Mouse (Mus musculus) midbrain, embryonic 12.5 days (tissue): ENCODE results near the gene Coq2. TPM values are rescaled to one million over a fixed set of nuclear protein-coding genes. Genes with fewer than 3 reads are reported as not detected.

Experiments
- ATAC-seq: fragments of 200-750 bp; cut with Nextera tagmentation; 2 replicates; pipeline ENCODE4 v1.8.0; 2017; ENCODE audit warnings: low read depth, moderate TSS enrichment, moderate library complexity; ENCODE audit not compliant: low FRiP score
- H3K27ac ChIP-seq: fragments of 300-500 bp; sonication (generic); replicated peaks from 2 replicates; pipeline ENCODE4 v1.5.1; 2016; ENCODE audit warnings: mild to moderate bottlenecking
- H3K27me3 ChIP-seq: fragments of 300-500 bp; sonication (generic); 2 replicates; pipeline ENCODE4 v1.6.1; 2016; ENCODE audit warnings: mild to moderate bottlenecking
- H3K36me3 ChIP-seq: fragments of 300-500 bp; sonication (generic); 2 replicates; pipeline ENCODE4 v1.6.1; 2016
- H3K4me1 ChIP-seq: fragments of 300-500 bp; sonication (generic); 2 replicates; pipeline ENCODE4 v1.6.1; 2016
- H3K4me2 ChIP-seq: fragments of 300-500 bp; sonication (generic); replicated peaks from 2 replicates; pipeline ENCODE4 v1.6.1; 2016; ENCODE audit warnings: mild to moderate bottlenecking, moderate library complexity
- H3K4me3 ChIP-seq: fragments of 300-500 bp; sonication (generic); 2 replicates; pipeline ENCODE4 v1.5.1; 2016; ENCODE audit warnings: mild to moderate bottlenecking
- H3K9ac ChIP-seq: fragments of 300-500 bp; sonication (generic); replicated peaks from 2 replicates; pipeline ENCODE4 v1.6.1; 2016; ENCODE audit warnings: mild to moderate bottlenecking, moderate library complexity
- H3K9me3 ChIP-seq: fragments of 300-500 bp; sonication (generic); 2 replicates; pipeline ENCODE4 v1.6.1; 2016; ENCODE audit warnings: mild to moderate bottlenecking
- WGBS: fragments of 180-500 bp; shearing (Covaris S2); methylation state at CpG from one replicate; pipeline ENCODE4 v1.1.7; 2016; 5-methylcytosine and 5-hydroxymethylcytosine counted together
- polyA plus RNA-seq: library from polyadenylated mRNA; unstranded; fragments of >200 nt; fragmentation: Nextera tagmentation; extraction: Ambion mirVana; gene quantifications from 2 replicates; pipeline ENCODE4 v1.2.1, GENCODE M21; 2016

Coq2 gene
- polyA plus RNA-seq, 1 experiment from 2014 or later, result 48.0 TPM

GRCm38 (mm10) chr5:100634885-100635478 lies 40.0 kb downstream of the Coq2 start:
- H3K9me3 ChIP-seq, result no peaks in the 10 kb centered on the region
- H3K4me3 ChIP-seq, result no peak overlapping the region
- no peak for ATAC-seq
- H3K36me3 ChIP-seq, result no peaks in the 10 kb centered on the region
- H3K9ac ChIP-seq, result no peak overlapping the region
- no peak overlapping the region for H3K27ac ChIP-seq
- H3K4me1 ChIP-seq, result no peaks in the 10 kb centered on the region
- no peak overlapping the region for H3K4me2 ChIP-seq
- 91% methylated on average over 6 of the region's 8 CpGs for WGBS
- no peaks in the 10 kb centered on the region for H3K27me3 ChIP-seq

- H3K9ac ChIP-seq, result no peak overlapping the region
- WGBS, result 93% methylated on average over 8 of the region's 8 CpGs
Measured at GRCm38 (mm10) chr5:100632540-100633129, 42.3 kb downstream of the Coq2 start.

GRCm38 (mm10) chr5:100628807-100629206 lies 46.1 kb downstream of the Coq2 start:
- ATAC-seq, result no peak
- H3K9ac ChIP-seq, result no peak overlapping the region
- no peak overlapping the region for H3K27ac ChIP-seq
- H3K36me3 ChIP-seq, result no peaks in the 10 kb centered on the region
- 99% methylated on average over 4 of the region's 4 CpGs for WGBS
- H3K9me3 ChIP-seq, result no peaks in the 10 kb centered on the region
- H3K27me3 ChIP-seq, result no peaks in the 10 kb centered on the region
- no peak overlapping the region for H3K4me2 ChIP-seq
- H3K4me3 ChIP-seq, result no peak overlapping the region
- H3K4me1 ChIP-seq, result no peaks in the 10 kb centered on the region

More at GRCm38 (mm10) chr5:100632540-100633129, 42.3 kb downstream of the Coq2 start:
- Histone ChIP-seq H3K4me2 (no peak overlapping the region), H3K9me3 (no peaks in the 10 kb centered on the region), H3K27me3 (no peaks in the 10 kb centered on the region), H3K27ac (no peak overlapping the region), H3K4me1 (no peaks in the 10 kb centered on the region), H3K4me3 (no peak overlapping the region), H3K36me3 (no peaks in the 10 kb centered on the region)
- no peak for ATAC-seq

- 70% methylated on average over 6 of the region's 6 CpGs for WGBS
- no peak overlapping the region for H3K4me3 ChIP-seq
- ATAC-seq, result no peak
Measured at GRCm38 (mm10) chr5:100626526-100626925, 48.4 kb downstream of the Coq2 start.

GRCm38 (mm10) chr5:100624743-100625360 lies 50.1 kb downstream of the Coq2 start:
- Histone ChIP-seq H3K4me3 (no peak overlapping the region), H3K4me1 (no peaks in the 10 kb centered on the region), H3K4me2 (no peak overlapping the region), H3K27me3 (no peaks in the 10 kb centered on the region), H3K27ac (no peak overlapping the region), H3K9me3 (no peaks in the 10 kb centered on the region), H3K9ac (no peak overlapping the region), H3K36me3 (no peaks in the 10 kb centered on the region)
- no peak for ATAC-seq
- WGBS, result 89% methylated on average over 9 of the region's 9 CpGs

More at GRCm38 (mm10) chr5:100626526-100626925, 48.4 kb downstream of the Coq2 start:
- Histone ChIP-seq H3K27me3 (no peaks in the 10 kb centered on the region), H3K4me2 (no peak overlapping the region), H3K9ac (no peak overlapping the region), H3K9me3 (no peaks in the 10 kb centered on the region), H3K27ac (no peak overlapping the region), H3K4me1 (no peaks in the 10 kb centered on the region), H3K36me3 (no peaks in the 10 kb centered on the region)

- no peaks in the 10 kb centered on the region for H3K36me3 ChIP-seq
- H3K9me3 ChIP-seq, result no peaks in the 10 kb centered on the region
- H3K27me3 ChIP-seq, result no peaks in the 10 kb centered on the region
- no peak overlapping the region for H3K9ac ChIP-seq
- H3K4me1 ChIP-seq, result no peaks in the 10 kb centered on the region
- H3K27ac ChIP-seq, result no peak overlapping the region
- no peak overlapping the region for H3K4me3 ChIP-seq
- WGBS, result 88% methylated on average over 12 of the region's 12 CpGs
- H3K4me2 ChIP-seq, result no peak overlapping the region
- no peak for ATAC-seq
Measured at GRCm38 (mm10) chr5:100622509-100623163, 52.3 kb downstream of the Coq2 start.

GRCm38 (mm10) chr5:100621876-100622508 lies 52.9 kb downstream of the Coq2 start:
- Histone ChIP-seq H3K4me3 (no peak overlapping the region), H3K4me2 (no peak overlapping the region), H3K9me3 (no peaks in the 10 kb centered on the region), H3K27ac (no peak overlapping the region), H3K9ac (no peak overlapping the region), H3K27me3 (no peaks in the 10 kb centered on the region), H3K4me1 (no peaks in the 10 kb centered on the region), H3K36me3 (no peaks in the 10 kb centered on the region)
- 68% methylated on average over 8 of the region's 8 CpGs for WGBS
- ATAC-seq, result no peak

GRCm38 (mm10) chr5:100620952-100621351 lies 54.0 kb downstream of the Coq2 start:
- H3K4me2 ChIP-seq, result no peak overlapping the region
- no peak for ATAC-seq
- H3K9me3 ChIP-seq, result no peaks in the 10 kb centered on the region
- no peaks in the 10 kb centered on the region for H3K36me3 ChIP-seq
- H3K4me1 ChIP-seq, result no peaks in the 10 kb centered on the region
- 49% methylated on average over 9 of the region's 9 CpGs for WGBS
- H3K27ac ChIP-seq, result no peak overlapping the region
- H3K27me3 ChIP-seq, result no peaks in the 10 kb centered on the region
- H3K9ac ChIP-seq, result no peak overlapping the region
- H3K4me3 ChIP-seq, result no peak overlapping the region

GRCm38 (mm10) chr5:100619586-100620275 lies 55.2 kb downstream of the Coq2 start:
- ATAC-seq, result no peak
- no peak overlapping the region for H3K4me3 ChIP-seq
- no peaks in the 10 kb centered on the region for H3K27me3 ChIP-seq
- no peak overlapping the region for H3K9ac ChIP-seq
- no peak overlapping the region for H3K4me2 ChIP-seq
- H3K27ac ChIP-seq, result no peak overlapping the region
- no peaks in the 10 kb centered on the region for H3K36me3 ChIP-seq
- no peaks in the 10 kb centered on the region for H3K9me3 ChIP-seq
- H3K4me1 ChIP-seq, result no peaks in the 10 kb centered on the region
- WGBS, result 89% methylated on average over 15 of the region's 15 CpGs

- Histone ChIP-seq H3K4me1 (no peaks in the 10 kb centered on the region), H3K4me2 (no peak overlapping the region), H3K4me3 (no peak overlapping the region), H3K9ac (no peak overlapping the region), H3K27ac (no peak overlapping the region), H3K27me3 (no peaks in the 10 kb centered on the region), H3K36me3 (no peaks in the 10 kb centered on the region), H3K9me3 (no peaks in the 10 kb centered on the region)
- no peak for ATAC-seq
- 86% methylated on average over 17 of the region's 17 CpGs for WGBS
Measured at GRCm38 (mm10) chr5:100613896-100614768, 60.8 kb downstream of the Coq2 start.

GRCm38 (mm10) chr5:100607868-100608267 lies 67.1 kb downstream of the Coq2 start:
- ATAC-seq, result no peak
- Histone ChIP-seq H3K9ac (no peak overlapping the region), H3K9me3 (no peaks in the 10 kb centered on the region), H3K4me3 (no peak overlapping the region), H3K4me2 (no peak overlapping the region), H3K4me1 (no peaks in the 10 kb centered on the region), H3K36me3 (no peaks in the 10 kb centered on the region), H3K27me3 (no peaks in the 10 kb centered on the region), H3K27ac (no peak overlapping the region)
- WGBS, result 89% methylated on average over 9 of the region's 9 CpGs
